Mouse (Mus musculus): ENCODE data around the gene 9130230L23Rik. TPM values are rescaled to one million over a fixed set of nuclear protein-coding genes. Genes with fewer than 3 reads are reported as not detected.

9130230L23Rik gene
- total RNA-seq, 2 experiments from 2014 or later = 0.21 to 0.22 TPM

Small RNA genes within 50 kb of the gene (microRNA-seq; reads per million reads assigned to microRNA genes)
- 0 reads per million in 2 experiments for gene Gm25952

Other genes starting within 250 kb of the 9130230L23Rik start
- 10 to 100 TPM; 14.4 to 16.3 TPM for gene N4bp2, start 240.8 kb downstream of the 9130230L23Rik start, total RNA-seq (2021)
- 1 to 10 TPM in 1 of 2 experiments, under 1 TPM in 1; 0.29 to 1.0 TPM for gene Rhoh, start 143.1 kb downstream of the 9130230L23Rik start, total RNA-seq (2021)
- gene Chrna9, start 69.4 kb downstream of the 9130230L23Rik start, total RNA-seq (2021) = 1 to 10 TPM; 3.9 to 6.8 TPM
- under 1 TPM; 0.80 to 0.84 TPM for gene Rbm47, start 168.8 kb upstream of the 9130230L23Rik start, total RNA-seq (2021)

Measured in gastrocnemius, postnatal 14 days (tissue).